Mouse (Mus musculus): ENCODE data around the gene Oard1. TPM values are rescaled to one million over a fixed set of nuclear protein-coding genes. Genes with fewer than 3 reads are reported as not detected.

The Oard1 gene
- total RNA-seq, 2 experiments from 2014 or later = 11.5 to 16.4 TPM

Other genes with a start within 250 kb of the Oard1 start
- gene A530064D06Rik, start 242.7 kb upstream of the Oard1 start, total RNA-seq (2021) = not detected
- under 1 TPM; 0.12 to 0.15 TPM for gene Trem1, start 177.2 kb upstream of the Oard1 start, total RNA-seq (2021)
- gene Trem3, start 162.2 kb upstream of the Oard1 start, total RNA-seq (2021) = not detected
- under 1 TPM; 0.14 to 0.97 TPM for gene Treml4, start 145.7 kb upstream of the Oard1 start, total RNA-seq (2021)
- gene Treml2, start 110.5 kb upstream of the Oard1 start, total RNA-seq (2021) = under 1 TPM; 0.42 to 0.69 TPM
- under 1 TPM in 1 of 2 experiments, not detected in 1; 0.15 TPM for gene B430306N03Rik, start 93.9 kb upstream of the Oard1 start, total RNA-seq (2021)
- 1 to 10 TPM; 1.3 to 1.6 TPM for gene Trem2, start 63.6 kb upstream of the Oard1 start, total RNA-seq (2021)
- gene Treml1, start 50.1 kb upstream of the Oard1 start, total RNA-seq (2021) = under 1 TPM in 1 of 2 experiments, not detected in 1; 0.31 TPM
- gene Nfya, start 108 bp upstream of the Oard1 start, total RNA-seq (2021) = 10 to 100 TPM; 22.0 to 29.9 TPM
- 100 to 1,000 TPM; 227 to 228 TPM for gene Apobec2, start 22.9 kb downstream of the Oard1 start, total RNA-seq (2021)
- gene Tspo2, start 41.5 kb downstream of the Oard1 start, total RNA-seq (2021) = 1 to 10 TPM in 1 of 2 experiments, not detected in 1; 1.0 TPM
- gene Unc5cl, start 44.9 kb downstream of the Oard1 start, total RNA-seq (2021) = under 1 TPM in 1 of 2 experiments, not detected in 1; 0.72 TPM